Mouse (Mus musculus): Measurements from ENCODE around the gene Bcor.

- TF ChIP-seq CTCF (IDR thresholded peaks at IDR 0.05; ENCODE audit: low read depth, low read length) (no peak), TAL1 (conservative IDR thresholded peaks at IDR 0.05; ENCODE audit: low read depth, low read length) (no peak), GATA1 (IDR thresholded peaks at IDR 0.05; ENCODE audit: borderline replicate concordance, low read length) (no peak)
Measured at GRCm38 (mm10) chrX:12159981-12160656, at the start of gene Bcor.

Measured in G1E (cell line).